Mouse (Mus musculus) intestine, postnatal 0 days (tissue): ENCODE results near the gene Lrrc15. TPM values are rescaled to one million over a fixed set of nuclear protein-coding genes. Genes with fewer than 3 reads are reported as not detected.
A peak's percentile ranks its signal among the peaks of the same experiment; 100 is the strongest.

Source experiments
- ATAC-seq: fragments of 200-750 bp; cut with Nextera tagmentation; 2 replicates; pipeline ENCODE4 v1.8.0; 2017; ENCODE audit warnings: mild to moderate bottlenecking, moderate TSS enrichment, moderate library complexity
- H3K27ac ChIP-seq: fragments of 300-500 bp; sonication (generic); 2 replicates; pipeline ENCODE4 v1.5.1; 2014; ENCODE audit warnings: mild to moderate bottlenecking, low read depth, low read length, moderate library complexity
- H3K27me3 ChIP-seq: fragments of 300-500 bp; sonication (generic); replicated peaks from 2 replicates; pipeline ENCODE4 v1.6.1; 2014; ENCODE audit warnings: low read length, mixed read lengths; ENCODE audit not compliant: control insufficient read depth, insufficient read depth
- H3K36me3 ChIP-seq: fragments of 300-500 bp; sonication (generic); 2 replicates; pipeline ENCODE4 v1.6.1; 2014; ENCODE audit warnings: mild to moderate bottlenecking, moderate library complexity; ENCODE audit not compliant: control insufficient read depth, insufficient read depth
- H3K4me1 ChIP-seq: fragments of 300-500 bp; sonication (generic); replicated peaks from 2 replicates; pipeline ENCODE4 v1.6.1; 2014; ENCODE audit warnings: antibody characterized with exemption, low read length, mixed read lengths; ENCODE audit not compliant: control insufficient read depth, insufficient read depth
- H3K4me2 ChIP-seq: fragments of 300-500 bp; sonication (generic); replicated peaks from 2 replicates; pipeline ENCODE4 v1.6.1; 2014; ENCODE audit warnings: low read depth, mild to moderate bottlenecking, moderate library complexity
- H3K4me3 ChIP-seq: fragments of 300-500 bp; sonication (generic); 2 replicates; pipeline ENCODE4 v1.5.1; 2014; ENCODE audit warnings: low read depth, low read length
- H3K9ac ChIP-seq: fragments of 300-500 bp; sonication (generic); 2 replicates; pipeline ENCODE4 v1.6.1; 2014; ENCODE audit warnings: mild to moderate bottlenecking, low read depth, low read length
- H3K9me3 ChIP-seq: fragments of 300-500 bp; sonication (generic); 2 replicates; pipeline ENCODE4 v1.6.1; 2016; ENCODE audit warnings: mixed run types; ENCODE audit not compliant: control insufficient read depth
- CTCF ChIP-seq: sonication (generic); IDR thresholded peaks from 2 replicates; pipeline ENCODE4 v1.5.1; 2016; ENCODE audit warnings: low read depth, mild to moderate bottlenecking, control low read depth, antibody characterized with exemption, moderate library complexity
- WGBS: fragments of 180-500 bp; shearing (Covaris S2); extraction: QIAGEN DNeasy Blood & Tissue Kit; methylation state at CpG from one replicate; pipeline ENCODE4 v1.1.7; 2014; 5-methylcytosine and 5-hydroxymethylcytosine counted together
- polyA plus RNA-seq: library from polyadenylated mRNA; unstranded; fragments of >200 nt; fragmentation: Nextera tagmentation; extraction: Ambion mirVana; gene quantifications from 2 replicates; pipeline ENCODE4 v1.2.1, GENCODE M21; 2015

The Lrrc15 gene
- polyA plus RNA-seq, 1 experiment from 2014 or later = 0.30 TPM

DNA sequence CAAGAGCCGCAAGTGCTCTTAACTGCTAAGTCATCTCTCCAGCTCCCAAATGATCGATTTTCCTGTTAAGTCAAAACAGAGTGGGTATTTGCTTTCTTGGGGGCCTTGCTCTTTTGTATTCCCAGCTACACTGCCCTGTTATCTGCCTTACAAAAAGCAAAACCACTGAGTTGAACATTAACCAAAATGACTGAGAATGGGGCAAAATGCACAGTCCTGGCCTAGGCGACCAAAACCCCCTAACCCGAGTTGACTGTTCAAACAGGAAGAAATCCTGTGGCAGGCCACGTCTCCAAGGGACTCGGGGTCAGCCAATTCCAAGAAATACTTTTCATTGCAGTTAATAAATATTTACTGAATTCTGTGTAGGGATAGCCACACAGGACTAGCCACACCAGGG is 44.3 kb downstream of the Lrrc15 start:
- H3K9ac ChIP-seq = no peak overlapping the region
- H3K4me2 ChIP-seq = no peak overlapping the region
- ATAC-seq = no peak
- H3K4me3 ChIP-seq = no peak overlapping the region
- no peaks in the 10 kb centered on the region for H3K4me1 ChIP-seq
- no peaks in the 10 kb centered on the region for H3K36me3 ChIP-seq
- WGBS = 36% methylated on average over 6 of the region's 6 CpGs
- no peaks in the 10 kb centered on the region for H3K9me3 ChIP-seq
- no peak for TF ChIP-seq CTCF
- 0 out of 2 replicates have a peak, but pooled peaks cover 5% of the 10 kb centered on the region for H3K27me3 ChIP-seq
- no peak overlapping the region for H3K27ac ChIP-seq

DNA sequence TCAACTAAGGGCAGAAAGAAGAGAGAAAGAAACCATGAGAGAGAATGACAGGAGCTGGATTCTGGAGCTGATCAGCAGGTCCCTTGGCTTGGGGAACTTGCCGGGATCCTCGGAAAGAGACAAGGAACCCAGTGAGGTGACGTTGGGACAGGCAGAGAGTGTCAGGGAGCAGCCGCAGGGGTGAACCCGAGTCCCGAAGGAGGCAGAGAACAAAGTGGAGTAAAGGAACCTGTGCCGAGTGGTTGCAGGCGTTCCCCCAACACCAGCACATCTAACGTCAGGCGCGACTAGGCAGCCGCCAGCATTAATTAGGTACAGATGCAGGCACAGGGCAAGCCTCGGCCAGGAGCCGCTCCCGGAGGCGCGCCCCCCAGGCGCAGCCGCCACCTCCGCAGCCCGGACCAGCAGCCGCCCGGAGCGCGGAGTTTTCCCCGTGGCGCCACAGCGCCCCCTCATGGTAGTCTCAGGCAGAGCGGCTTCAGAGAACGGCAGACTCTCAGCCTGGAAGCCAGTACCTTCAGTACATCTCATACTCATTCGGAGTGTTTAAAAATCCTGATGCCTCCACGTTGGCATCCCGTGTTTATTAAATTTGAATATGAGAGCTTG is 46.9 kb downstream of the Lrrc15 start:
- ATAC-seq = peak; percentile 48
- TF ChIP-seq CTCF = peak; percentile 99
- Histone ChIP-seq H3K36me3 (no peaks in the 10 kb centered on the region), H3K27ac (no peak overlapping the region), H3K9ac (peak overlapping the region; percentile 27; the same call in 1 of the 2 replicates), H3K27me3 (0 out of 2 replicates have a peak, but pooled peaks cover 5% of the 10 kb centered on the region), H3K4me2 (peak overlapping the region; percentile 83), H3K4me1 (no peaks in the 10 kb centered on the region), H3K9me3 (no peaks in the 10 kb centered on the region), H3K4me3 (peak overlapping the region; percentile 43)
- WGBS = 2% methylated on average over 33 of the region's 33 CpGs

- Histone ChIP-seq H3K27me3 (0 out of 2 replicates have a peak, but pooled peaks cover 5% of the 10 kb centered on the region), H3K4me2 (peak overlapping the region; percentile 83; the same call in 1 of the 2 replicates), H3K4me3 (no peak overlapping the region), H3K36me3 (no peaks in the 10 kb centered on the region), H3K9ac (no peak overlapping the region; the same call in 1 of the 2 replicates), H3K4me1 (no peaks in the 10 kb centered on the region), H3K27ac (no peak overlapping the region), H3K9me3 (no peaks in the 10 kb centered on the region)
- no peak for ATAC-seq
- no peak for TF ChIP-seq CTCF
- 58% methylated on average over 2 of the region's 2 CpGs for WGBS
Measured at GRCm38 (mm10) chr16:30235577-30235976, 47.5 kb downstream of the Lrrc15 start.

DNA sequence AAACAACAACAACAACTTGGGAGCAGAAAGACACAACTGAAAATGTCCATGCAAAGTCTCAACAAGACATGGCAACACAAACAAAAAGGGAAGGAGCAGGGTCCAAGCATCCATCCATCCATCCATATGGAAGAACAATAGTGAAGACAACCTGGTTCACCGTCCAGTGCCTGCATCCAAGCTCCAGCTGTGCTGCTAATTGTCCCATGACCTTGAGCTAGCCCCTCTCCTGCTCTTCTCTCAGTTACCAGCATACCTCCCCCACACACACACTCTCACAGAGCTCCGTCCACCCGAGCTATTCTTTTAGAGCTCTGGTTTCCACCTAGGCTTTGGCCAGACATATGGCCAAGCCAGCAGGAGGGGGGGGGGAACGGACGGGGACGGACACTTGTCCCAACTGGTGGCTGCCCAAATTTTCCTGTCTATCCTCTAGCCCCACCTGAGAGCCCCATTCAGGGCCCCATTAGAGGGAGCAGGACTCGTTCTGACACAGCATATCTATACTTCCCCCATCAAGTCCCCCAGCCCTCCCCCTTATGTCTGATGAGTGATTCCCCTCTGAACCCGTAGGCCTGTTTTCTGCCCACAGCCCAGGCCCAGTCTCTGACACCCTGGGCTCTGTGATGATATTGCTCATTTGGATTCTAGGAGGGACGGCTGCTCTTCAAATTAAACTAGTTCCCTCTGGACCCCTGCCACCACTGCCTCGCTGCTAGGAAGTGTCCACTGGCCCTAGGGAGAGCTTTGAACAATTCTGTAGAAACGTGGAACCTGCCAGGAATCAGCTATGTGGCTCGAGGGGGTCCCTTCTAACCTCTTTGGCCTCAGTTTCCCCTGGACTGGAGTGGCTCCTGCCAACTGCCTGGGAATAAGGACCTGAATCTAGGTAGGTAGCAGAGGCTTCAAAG is 48.2 kb downstream of the Lrrc15 start:
- Histone ChIP-seq H3K36me3 (no peaks in the 10 kb centered on the region), H3K27ac (no peak overlapping the region), H3K9me3 (no peaks in the 10 kb centered on the region), H3K4me1 (no peaks in the 10 kb centered on the region), H3K4me2 (no peak overlapping the region), H3K4me3 (no peak overlapping the region), H3K9ac (no peak overlapping the region), H3K27me3 (0 out of 2 replicates have a peak, but pooled peaks cover 5% of the 10 kb centered on the region)
- 75% methylated on average over 12 of the region's 12 CpGs for WGBS
- TF ChIP-seq CTCF = no peak
- no peak for ATAC-seq

- Histone ChIP-seq H3K36me3 (no peaks in the 10 kb centered on the region), H3K27ac (no peak overlapping the region), H3K27me3 (0 out of 2 replicates have a peak, but pooled peaks cover 5% of the 10 kb centered on the region), H3K9me3 (no peaks in the 10 kb centered on the region), H3K9ac (no peak overlapping the region), H3K4me1 (no peaks in the 10 kb centered on the region), H3K4me2 (no peak overlapping the region), H3K4me3 (no peak overlapping the region)
- ATAC-seq = no peak
- 62% methylated on average over 8 of the region's 8 CpGs for WGBS
- no peak for TF ChIP-seq CTCF
Measured at GRCm38 (mm10) chr16:30234077-30234476, 49.0 kb downstream of the Lrrc15 start.

DNA sequence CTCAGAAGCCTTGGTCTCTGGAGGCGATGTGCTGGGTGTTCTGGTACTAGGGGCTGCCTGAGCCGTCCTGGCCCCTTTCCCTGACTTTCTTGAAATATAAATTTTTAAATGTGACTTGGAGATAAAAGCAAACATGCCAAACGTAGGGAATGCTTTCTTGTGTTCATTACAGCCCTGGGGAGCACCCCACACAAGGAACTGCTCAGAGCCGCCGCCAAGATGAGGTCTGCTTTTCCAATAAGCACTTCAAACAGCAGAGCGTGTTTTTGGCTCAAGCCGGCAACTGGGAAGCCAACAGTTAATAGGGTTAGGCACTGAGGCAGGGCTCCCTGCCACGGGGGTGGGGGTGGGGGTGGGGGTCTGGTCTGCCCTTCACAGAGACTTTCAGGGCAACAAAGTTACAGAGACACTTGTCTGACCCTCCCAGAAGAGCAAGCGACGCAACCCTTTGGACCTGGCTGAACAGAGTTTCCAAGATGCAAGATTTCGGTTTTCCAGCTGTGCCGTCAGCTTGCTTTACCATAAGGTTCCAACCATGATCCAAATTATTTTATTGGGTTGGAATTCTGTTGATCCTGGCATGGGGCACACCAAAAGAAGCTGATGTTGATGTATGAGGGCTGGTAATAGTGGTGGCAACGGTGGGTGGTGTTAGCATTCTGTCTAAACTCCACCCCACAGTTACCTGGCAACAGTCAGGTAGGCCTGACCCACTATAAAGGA is 51.0 kb downstream of the Lrrc15 start:
- ATAC-seq = no peak
- H3K4me3 ChIP-seq = no peak overlapping the region
- 57% methylated on average over 13 of the region's 13 CpGs for WGBS
- H3K4me2 ChIP-seq = no peak overlapping the region
- no peaks in the 10 kb centered on the region for H3K9me3 ChIP-seq
- TF ChIP-seq CTCF = no peak
- H3K9ac ChIP-seq = no peak overlapping the region
- no peak overlapping the region for H3K27ac ChIP-seq
- H3K36me3 ChIP-seq = no peaks in the 10 kb centered on the region
- H3K27me3 ChIP-seq = 0 out of 2 replicates have a peak, but pooled peaks cover 5% of the 10 kb centered on the region
- no peaks in the 10 kb centered on the region for H3K4me1 ChIP-seq
